Mouse (Mus musculus): ENCODE results near the gene Nip7.

DNA sequence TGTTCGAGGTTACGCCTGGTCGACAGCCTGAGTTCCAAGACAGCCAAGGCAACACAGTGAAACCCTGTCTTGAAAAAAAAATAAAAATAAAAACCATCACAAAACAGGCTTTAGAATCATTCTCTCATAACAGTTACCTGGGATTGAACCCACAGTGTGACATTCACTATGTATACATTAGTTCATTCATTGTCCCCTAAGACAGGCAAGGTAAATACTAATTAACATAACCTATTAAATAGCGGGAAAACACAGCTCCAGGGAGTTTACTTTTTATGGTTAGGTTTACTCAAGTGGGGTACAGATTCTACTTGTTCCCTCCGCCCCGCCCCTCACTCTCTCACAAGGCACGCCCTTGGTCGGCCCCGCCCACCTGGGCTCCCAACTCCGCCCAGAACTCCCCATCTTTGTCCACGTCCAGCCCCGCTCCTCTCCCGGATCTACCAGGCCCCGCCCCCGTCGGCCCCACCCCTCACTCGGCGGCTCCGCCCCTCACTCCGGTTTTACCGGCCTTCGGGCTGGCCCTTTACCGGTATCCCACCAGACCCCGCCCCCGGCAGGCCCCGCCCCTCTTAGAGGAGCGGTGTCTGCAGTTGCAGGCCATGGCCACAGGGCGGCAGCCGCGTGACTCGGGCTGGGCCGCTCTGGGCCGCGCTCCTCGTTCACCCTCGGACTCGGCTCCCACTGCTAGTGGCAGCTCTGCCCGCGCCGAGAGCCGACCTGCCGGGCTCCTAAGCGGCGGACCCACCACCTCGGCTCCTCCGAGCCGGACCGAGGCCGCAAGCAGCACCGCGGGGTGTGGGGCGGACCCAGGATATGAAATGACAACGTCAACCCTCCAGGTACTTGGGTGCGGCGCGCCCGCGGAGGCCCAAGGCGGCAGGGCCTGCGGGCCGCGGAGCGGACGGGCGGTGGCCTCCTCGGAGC, 25.8 kb upstream of the Nip7 start, which contains the start of gene Vps4a:
- TF ChIP-seq POLR2AphosphoS2 (IDR thresholded peaks at IDR 0.05; ENCODE audit: low read depth, low read length) (no peak), JUN (IDR thresholded peaks at IDR 0.05; ENCODE audit: insufficient read depth, low read depth, low read length) (no peak), CTCF (conservative IDR thresholded peaks at IDR 0.05 in 1 of 2, IDR thresholded peaks at IDR 0.05 in 1 of 2; ENCODE audit: low read depth in 2 of 2, low read length in 2 of 2) (peak in 1 of 2 experiments; percentile 81; a peak in 2 of 4 replicates), POLR2A (IDR thresholded peaks at IDR 0.05; ENCODE audit: low read depth, low read length) (peak; percentile 82), BHLHE40 (IDR thresholded peaks at IDR 0.05; ENCODE audit: low read depth, low read length) (no peak)

Measured in CH12.LX (cell line).